Mouse (Mus musculus): ENCODE measurements around the gene Fbxo21. TPM values are rescaled to one million over a fixed set of nuclear protein-coding genes. Genes with fewer than 3 reads are reported as not detected.

The Fbxo21 gene
- total RNA-seq, 2 experiments from 2014 or later: 55.9 to 77.6 TPM

DNA sequence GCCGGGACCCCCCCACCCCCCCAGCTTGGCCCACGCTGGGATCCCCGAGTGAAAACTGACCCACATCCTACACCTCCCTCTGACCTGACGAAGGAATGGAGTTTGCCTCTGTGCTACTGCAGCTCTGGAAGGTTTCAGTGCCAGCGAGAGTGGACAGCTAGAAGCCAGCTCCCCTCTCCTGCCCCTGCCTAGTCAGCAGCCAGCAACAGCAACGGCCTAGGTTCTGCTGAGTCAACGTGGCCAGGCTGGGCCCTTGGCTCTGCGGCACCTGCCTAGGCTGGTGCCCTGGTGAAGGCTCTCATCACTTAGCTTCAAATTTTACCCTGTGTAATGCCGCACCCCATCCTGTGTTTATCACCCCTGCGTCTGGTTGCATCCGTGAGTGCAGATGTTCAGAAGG, 43.4 kb downstream of the Fbxo21 start:
- DNase-seq: no peak

DNA sequence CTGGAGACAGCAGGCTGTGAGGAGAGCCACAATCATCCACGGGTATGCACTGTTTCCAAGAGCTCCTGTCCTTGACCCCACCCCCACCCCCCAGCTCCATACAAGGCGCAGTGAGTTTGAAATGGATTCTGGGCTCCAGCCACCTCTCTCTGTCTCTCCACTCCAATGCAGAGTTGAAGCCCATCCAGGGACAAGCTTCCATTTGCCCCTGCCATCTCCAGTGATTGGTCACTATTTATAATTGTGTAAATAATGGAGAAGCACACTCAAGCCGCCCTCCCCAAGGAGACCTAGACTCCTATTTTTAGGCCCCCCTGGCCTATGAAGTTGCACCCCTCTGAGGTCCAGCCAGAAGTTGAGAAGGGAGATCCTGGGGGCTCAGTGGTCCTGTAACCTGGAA, 46.5 kb downstream of the Fbxo21 start:
- no peak for DNase-seq

DNA sequence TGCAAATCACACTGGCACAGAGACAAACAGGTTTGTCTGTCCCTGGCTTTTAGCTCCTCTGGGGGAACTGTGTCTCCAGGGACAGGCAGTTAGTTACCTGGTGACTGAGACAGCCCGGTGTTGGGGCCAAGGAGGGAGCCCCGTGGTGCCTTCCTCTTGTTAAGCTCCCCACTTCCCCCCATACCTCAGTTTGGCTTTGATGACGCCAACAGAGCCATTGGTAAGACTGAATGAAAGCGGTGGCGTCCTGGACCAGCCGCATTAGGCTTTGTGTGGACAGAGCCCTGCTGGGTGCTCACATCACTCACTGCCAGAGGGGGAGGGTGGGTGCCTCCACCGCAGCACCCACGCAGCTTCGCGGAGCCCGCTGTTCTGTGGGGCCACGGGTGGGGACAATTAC, 49.4 kb downstream of the Fbxo21 start:
- DNase-seq: no peak

DNA sequence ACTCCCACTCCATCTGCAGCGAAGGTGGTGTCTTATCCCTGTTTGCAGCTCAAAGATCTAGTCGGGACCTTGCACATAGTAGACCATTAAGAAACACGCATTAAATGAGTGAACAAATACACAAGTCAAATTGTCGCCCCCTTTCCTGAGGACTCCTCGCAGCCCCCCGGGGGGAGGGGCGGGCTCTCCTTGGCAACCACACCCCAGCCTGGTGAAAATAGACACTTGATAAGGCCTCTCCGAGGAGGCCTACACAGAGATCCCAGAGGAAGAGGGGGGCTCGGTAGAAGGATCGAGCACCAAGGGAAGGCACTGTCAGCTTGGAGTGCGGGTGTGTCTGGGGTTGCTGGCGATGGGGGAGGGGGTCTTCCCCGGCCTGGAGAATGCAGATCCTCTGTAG, 49.8 kb downstream of the Fbxo21 start:
- no peak for DNase-seq

DNA sequence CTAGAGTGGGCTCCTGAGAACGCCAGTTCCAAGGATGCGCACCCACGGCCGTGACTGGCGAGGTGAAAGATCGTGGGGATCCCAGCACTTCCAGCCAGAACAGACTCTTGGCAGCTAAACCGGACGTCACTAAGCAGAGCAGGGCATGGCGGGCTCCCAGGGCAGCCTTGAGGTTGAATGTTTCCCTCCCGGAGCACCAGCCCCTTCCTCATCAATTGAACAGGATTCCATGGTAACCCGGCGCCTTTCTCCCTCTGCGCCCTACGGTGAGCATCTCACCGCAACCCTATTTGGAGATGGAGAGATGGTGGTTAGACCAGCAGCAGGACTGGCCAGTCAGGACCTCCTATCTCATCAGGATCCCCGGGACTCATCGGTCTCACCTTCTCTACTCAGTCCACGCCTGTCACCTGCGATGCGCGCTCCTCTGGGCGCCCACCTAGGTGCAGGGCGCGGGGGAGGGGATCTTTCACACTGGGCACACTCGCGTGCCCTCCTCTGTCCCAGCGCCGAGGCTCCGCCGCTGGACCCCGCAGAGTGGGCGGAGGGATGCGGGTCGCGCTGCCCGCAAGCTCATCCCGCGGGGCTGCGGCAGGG, 50.7 kb downstream of the Fbxo21 start:
- no peak for DNase-seq

DNA sequence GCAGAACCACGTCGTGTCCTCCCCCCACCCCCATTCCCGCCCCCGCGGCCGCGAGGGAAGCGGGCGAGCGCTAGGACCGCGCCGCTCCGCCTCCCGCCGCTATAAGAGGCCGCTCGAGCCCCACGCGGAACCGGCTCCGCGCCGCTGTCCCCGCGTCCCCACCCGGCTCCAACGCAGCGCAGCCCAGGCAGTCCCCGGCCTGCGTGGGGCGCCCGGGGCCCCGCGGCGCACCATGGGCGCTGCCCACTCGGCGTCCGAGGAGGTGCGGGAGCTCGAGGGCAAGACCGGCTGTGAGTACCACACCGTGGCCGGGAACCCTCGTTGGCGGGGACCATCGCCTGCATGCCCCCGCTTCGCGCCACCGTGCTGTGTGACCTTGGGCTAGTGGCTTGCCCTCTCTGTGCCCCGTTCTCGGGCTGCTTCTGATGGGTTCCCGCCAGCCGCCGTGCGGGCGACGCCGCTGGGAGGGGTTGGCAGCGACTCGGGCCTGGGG, 51.2 kb downstream of the Fbxo21 start, which contains the start of gene Tesc:
Gene Tesc, plus strand, starts transcription at position 46 of the 493 bp plus-strand sequence.
- peak; percentile 71 for DNase-seq

DNA sequence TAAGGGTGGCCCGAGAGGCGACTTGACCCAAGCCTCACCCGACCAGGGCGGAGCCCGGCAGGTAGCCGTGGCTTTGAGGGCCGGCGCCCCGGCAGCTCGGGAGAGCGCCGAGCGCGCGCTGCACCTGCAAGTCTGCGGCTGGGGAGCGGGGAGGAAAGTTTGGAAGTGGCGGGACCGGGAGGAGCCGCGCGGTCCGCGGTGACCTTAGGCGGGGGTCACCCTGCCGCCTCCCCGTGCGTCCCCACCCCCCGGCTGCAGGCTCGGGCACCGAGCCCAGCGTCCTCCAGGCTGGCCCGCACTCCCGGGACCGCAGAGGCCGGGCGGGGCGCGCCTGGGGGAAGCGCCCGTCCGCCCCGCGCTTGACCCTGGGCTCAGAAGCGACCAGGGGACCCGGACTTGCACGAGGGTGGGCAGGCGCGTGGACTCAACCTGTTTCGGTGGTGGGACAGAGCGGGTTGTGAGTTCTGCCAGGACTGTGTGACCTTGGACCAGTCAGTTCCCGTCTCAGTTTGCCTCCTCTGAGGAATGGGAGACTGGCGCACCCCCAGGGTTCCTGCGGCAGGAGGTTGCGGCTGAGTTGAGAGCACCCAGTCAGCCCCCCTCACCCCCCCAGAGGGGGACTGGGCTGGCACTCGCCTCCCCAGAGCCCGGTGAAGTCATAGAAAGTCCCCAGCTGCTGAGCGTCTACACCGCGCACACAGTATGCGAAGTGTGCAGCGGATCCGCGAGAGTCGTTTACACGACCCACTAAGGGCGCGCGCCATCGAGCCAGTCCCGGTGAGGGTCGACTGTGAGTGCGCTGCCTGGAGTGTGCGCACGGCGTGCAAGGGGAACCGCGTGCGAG, 51.9 kb downstream of the Fbxo21 start:
- peak; percentile 65 to 80 for DNase-seq

DNA sequence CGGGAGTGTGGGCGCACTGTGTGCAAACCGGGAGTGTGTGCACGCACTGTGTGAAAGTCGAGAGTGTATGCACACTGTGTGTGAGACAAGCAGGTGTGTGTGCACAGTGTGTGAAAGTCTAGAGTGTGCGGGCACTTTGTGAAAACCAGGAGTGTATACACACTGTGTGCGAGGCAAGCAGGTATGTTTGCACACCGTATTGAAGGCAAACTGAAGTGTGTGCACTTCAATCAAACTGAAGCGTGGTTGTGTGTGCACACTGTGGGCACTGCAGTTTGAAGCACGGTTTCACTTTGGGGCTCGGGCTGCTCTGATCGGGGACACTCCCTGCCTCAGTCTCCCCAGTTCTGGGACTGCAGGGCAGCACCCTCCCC, 52.5 kb downstream of the Fbxo21 start:
- no peak for DNase-seq

DNA sequence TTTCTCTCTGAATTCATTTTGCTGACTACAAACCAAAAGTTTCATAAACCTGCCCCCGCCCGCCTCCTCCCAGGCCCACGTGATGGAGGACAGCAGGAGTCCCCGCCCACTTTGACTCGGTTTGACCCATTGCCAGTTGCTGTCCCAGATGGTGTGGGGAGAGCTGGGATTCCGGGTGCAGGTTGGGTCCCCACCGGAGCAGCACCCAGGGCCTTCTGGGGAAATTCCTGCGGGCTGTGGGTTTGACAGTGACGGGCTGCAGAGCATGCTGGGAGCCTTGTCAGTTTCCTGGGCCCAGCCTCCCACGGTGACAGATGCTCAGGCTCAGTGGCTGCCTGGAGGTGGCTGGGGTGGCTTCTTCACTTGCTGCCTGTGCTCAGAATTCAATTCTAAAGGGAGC, 52.9 kb downstream of the Fbxo21 start:
- peak; percentile 53 to 71 for DNase-seq

DNA sequence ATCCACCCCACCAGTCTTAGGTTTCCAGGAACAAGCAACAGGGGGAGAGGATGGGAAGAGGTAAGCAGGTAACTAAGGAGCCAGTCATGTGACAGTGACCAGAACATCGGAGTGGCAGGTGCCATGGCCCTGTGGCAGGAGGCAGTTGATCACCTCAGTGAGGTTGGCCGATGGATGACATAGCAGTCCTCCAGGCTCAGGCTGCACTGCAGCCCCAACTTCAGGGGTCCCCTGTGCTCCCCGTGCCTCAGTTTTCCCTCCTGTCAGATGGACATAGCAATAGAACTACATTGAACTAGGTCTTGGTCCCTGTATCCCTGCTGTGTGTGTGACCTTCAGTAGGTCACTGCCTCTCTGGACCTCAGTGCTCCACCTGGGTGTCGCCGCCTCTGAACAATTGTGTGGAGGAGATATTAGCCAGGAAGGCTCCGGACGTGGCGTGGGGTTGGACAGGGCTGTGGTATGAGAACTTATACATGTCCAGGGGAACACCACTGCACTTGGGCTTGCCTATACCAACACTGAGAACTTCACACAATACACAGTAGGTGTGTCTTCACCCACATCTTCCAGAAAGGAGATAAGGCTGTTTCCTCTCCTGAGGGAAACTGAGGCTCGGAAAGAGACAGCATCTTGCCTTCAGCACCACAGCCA, 53.6 kb downstream of the Fbxo21 start:
- DNase-seq: no peak

DNA sequence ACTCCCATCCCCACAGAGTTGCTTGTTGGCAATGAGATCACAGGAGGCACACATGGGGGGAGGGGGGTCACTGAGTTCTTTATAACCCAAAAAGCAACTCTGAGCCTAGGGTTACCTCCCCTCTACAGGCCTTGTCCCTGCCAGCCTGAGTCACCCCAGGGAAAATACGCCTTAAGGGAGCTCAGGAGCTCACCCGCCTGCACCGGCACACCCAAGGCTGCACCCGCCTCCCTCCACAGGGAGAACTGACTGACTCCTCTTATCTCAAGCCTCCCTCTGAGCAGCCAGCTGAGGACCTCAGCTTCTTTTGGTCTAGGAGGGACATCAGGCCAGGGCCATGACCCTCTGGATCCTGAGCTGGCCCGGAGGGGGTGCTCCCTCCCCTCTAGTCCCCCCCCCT, 54.5 kb downstream of the Fbxo21 start:
- peak; percentile 76 to 77 for DNase-seq

DNA sequence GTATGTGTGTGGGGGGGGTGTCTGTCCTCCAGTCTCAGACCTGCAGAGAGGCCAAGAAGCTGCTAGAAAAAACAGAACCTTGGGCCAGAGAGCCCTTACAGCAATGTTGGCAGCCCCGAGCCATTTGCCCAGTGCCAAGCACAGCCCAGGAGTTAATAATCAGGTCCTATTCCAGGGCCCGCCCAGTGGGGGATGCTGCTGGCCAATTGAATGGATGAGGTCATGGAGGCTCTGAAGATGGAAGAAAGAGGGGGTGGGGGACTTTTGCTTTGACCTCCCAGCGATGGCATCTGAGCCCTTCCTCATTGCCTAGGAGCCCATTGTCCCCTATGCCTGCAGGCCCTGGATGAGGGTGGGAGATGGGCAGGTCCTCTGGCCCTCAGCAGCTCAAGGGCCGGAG, 55.0 kb downstream of the Fbxo21 start:
- peak; percentile 25 to 48 for DNase-seq

DNA sequence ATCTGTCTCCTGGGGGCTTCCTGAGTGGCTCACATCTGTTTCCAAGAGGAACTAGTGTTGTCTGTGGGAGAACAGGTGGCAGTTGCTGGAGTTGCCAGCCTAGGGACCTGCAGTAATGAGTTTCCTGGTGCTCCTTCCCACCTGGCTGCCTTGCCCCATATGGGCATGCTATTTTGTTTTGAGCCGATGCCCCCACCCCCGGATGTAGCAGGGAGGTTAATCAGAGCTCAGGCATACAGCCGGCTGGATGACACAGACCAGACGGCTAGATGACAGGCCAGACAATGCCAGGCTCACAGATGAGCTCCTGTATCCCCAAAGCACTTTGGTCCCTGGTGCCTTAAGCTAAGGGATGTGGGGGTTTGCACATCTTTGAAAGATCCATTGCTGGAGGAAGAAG, 56.8 kb downstream of the Fbxo21 start:
- peak in 1 of 2 experiments; percentile 52 for DNase-seq

DNA sequence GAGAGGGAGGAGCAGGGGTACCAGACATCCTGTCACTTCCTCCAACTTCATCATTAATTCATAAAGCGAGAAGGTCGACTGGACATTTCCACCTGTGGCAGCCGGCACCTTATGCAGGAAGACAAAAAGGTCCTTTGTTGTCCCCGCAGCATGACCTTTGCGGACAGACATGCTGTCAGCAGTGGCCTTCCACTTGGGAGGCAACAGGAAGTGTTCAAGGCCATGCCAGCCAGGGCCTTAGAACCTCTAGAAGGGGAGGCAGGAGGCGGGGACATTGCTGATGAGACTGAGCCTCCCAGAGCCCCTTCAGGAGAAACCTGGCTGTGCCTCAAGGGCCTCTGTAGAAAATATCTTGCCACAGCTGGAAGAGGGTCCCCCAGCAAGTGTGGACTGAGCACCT, 57.2 kb downstream of the Fbxo21 start:
- peak; percentile 77 for DNase-seq

DNA sequence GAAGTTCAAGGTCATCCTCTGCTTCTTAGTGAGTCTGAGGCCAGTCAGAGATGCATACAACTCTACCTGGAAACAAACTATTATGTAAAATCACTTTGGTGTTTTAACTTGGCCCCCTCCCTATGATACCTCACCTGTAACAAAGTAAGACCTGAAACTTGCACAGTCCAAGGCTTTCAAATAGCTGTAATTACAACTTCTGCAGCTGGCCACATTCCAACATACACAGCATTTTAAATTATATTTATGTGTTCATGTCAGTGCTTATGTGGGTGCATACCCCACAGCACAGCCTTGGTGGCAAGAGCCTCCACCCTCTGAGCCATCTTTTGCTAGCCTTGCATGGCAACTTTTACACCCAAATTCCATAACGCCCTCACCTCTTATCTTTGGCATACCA, 58.1 kb downstream of the Fbxo21 start:
- no peak for DNase-seq

DNA sequence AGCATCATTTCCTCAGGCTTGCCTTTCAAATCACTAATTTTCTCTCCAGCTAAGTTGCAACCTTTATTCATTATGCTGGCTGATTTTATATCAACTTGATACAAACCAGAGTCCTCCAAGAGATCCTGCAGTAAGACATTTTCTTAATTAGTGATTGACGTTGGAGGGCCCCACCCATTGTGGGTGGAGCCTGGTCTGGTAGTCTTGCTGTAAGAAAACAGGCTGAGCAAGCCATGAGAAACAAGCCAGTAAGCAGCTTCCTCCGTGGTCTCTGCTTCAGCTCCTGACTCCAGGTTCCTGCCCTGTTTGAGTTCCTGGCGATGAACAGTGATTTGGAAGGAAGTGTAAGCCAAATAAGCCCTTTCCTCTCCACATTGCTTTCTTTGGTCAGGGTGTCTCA, 59.3 kb downstream of the Fbxo21 start:
- DNase-seq: no peak

DNA sequence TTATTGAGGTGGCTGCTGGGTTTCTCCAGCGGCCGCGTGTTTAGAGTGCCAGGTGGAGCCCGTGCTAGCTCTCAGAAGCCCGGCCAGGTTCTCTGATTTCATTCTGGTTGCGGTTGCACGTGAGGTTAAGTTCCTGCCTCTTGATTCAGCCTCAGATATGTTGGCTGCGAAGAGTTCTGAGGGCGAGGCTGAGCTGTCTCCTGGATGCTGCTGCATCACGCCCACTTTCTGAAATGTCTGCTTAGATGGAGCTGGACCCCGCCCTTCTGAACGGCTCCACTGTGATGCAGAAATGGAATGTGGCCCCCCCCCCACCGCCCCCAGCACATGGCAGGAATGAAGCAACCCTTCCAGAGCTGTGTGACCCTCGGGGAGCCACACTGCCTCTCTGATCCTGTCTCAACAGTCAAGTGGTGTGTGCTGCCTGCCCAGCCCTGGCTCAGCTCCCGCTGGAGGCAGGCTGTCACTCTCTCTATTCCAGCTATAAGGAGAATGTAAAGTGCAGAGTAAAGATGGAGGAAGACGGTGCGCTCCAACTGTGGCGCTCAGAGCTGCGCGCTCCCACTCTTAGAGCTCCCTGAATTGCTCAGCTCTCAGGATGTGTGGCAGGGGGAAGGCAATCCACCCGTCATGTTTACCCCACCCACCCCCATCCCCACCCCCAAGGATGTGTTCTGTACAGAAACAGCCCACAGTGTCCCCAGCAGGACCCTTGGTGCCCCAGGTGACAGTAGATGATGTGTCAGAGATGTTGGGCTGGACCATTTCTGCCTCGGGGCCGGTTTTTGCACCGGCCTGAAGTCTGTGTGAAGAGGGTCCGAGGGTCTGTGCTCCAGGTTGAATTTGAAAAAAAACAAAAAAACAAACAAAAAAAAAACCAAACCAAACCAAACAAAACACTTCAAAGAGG, 60.6 kb downstream of the Fbxo21 start:
- DNase-seq: no peak

DNA sequence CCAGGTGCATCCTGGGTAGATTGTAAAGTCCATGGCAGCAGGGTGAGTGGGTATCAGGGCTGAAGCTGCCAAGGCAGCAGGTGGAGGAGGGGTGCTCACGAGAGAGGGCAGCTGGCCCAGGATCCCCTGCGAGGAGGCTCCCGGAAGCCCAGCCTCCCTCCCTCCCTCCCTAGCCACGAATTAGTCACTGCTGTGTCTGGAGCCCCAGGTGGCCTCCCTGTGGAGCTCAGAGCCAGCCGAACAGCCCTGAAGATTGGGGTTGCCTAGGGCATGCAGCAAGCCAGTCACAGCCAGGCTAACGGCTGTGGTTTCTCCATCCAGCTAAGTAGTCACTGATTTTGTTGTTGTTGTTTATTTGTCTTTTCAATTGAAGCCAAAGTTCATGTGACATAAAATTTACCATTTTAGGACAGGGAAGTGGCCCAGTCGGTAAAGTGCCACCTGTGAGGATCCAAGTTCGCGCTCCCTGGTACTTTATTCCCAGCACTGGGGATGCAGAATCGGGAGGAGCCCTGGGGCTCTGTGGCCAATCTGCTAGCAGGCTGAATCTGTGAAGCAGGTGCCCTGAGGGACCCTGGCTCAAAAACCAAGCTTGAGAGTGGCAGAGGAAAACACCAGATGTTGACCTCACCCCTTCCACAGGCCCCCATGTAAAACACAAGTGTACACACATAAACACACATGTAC, 61.4 kb downstream of the Fbxo21 start:
- DNase-seq: peak; percentile 69 to 77

DNA sequence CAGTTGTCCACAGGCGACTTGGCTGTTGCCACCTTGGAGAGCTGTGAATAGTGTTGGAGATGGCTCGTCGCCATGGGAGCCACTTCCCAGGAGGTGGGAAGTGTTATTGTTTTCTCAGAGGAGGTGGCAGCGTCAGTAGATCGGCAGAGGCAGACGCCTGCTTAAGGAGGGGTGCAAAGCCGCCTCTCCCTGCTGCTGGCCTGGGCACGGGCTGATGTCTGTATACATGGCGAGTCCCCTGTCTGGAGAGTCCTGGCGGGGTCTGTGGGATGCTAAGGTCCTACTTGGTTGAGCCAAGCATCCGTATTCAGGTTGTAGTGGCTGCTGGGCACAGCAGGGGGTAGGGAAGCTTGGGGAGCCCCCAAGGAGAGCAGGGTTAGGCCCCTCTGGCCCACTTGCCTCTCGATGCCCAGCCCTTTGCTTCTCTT, 62.7 kb downstream of the Fbxo21 start:
- DNase-seq: no peak

DNA sequence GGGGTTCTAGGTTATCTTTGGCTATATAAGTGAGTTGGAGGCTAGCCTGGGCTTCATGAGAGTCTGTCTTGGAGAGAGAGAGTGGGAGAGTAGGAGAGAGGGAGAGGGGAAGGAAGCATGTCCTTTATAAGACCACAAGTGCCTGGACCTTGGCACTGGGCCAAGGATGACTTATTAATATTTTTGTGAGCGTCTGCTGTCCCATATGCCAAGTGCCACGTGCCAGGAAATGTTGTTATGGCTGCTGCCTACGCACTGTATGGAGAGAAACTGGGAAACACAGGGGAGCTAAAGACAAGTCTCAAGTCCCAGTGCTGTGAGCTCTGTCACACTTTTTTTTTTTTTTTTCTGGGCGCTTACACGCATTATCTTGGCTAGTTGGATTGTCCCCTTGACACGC, 66.1 kb downstream of the Fbxo21 start:
- DNase-seq: peak; percentile 44 to 56

DNA sequence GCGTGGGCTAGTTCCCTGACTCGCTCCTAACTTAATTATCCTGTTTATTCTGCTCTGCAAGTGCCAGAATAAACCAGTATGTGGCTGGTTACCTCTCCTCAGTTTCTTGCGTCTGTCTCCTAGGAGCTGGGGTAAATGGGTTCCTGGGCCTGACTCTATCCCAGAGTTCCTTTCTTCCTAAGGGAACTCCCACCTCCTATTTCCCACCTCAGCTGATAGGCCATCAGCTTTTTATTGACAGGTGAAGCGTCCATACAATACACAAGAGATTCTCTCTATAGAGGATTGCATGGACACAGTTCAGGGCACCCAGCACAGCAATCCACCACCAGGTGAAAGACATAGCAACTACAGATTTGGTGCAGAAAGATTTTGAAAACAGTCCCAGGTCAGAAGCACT, 67.2 kb downstream of the Fbxo21 start:
- DNase-seq: no peak
